Mouse (Mus musculus) 416B (cell line): Measurements from ENCODE around the gene Wnt3a.
A peak's percentile ranks its signal among the peaks of the same experiment; 100 is the strongest.

Experiments used
- DNase-seq: peaks from one replicate; pipeline ENCODE4 v3.0.0; 2011; ENCODE audit warnings: low read depth

Wnt3a gene

DNA sequence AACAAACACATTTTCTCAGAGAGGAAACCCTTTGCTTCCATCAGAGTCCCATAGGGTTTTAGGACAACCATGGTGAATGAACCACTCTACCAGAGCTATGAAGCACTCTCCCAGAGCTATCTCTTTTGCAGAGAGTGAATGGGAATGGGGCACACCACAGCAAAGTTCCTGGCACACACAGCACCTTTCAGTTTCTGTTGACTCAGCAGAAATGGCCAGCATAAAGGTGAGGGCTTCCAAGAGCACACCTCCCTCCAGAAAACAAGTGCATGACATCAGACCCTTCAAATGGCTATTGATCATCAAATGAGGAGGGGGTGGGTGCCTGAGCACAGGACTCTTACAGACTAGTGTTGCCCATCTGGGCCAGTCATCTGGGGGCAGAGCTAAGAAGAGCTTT, 28.2 kb downstream of the Wnt3a start:
- no peak for DNase-seq

DNA sequence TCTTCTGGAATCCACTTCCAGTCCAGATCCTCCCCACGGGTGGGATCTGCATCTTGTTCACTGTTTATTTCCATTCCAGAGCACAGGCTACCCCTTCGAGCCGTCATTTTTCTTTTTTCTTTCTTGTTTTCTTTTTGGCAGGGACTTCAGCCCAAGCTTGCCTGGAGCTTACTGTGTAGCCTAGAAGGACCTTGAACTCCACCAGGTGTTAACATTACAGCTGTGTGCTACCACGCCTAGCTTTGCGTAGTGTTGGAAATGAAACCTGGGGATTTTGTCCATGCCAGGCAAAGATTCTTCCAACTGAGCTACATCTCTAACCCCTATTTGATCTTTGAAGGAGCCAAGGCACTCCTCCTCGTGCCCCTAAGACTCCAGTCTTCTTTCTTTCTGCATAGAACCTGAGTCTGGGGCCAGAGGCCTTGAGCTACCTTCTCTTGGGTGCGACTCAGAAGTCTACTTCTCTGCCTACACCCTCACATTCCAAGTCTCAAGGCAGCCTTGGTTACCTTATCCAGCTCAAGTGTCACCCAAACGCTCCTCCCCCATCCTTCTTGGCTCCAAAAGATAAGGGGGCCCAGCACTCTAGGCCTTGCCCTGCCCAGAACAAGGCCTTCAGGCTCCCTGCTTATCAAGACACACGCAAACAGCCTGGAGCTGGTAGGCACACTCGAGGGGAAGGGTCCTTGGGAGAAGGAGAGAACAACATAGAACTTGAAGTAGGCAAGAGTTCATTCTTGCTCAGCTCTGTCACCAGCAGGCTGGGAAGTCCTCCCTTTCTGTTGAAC, 29.7 kb downstream of the Wnt3a start:
- DNase-seq, result no peak

DNA sequence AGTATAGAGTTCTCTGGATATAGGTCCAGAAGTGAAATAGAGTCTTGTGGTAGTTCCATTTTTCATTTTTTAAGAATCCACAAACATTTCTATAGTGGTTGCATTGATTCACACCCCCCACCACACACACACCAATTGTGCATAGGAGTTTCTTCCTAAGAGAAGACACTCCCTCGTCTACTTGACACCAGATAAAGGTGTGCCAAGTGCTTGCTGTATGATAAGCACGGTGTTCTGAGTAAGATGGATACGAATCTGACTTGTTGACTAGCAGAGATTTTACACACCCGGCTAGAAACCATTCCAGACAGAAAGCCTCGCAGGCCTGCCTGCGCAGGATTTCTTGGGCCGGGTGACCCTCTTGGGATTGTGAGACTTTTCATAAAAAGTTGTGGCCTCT, 30.9 kb downstream of the Wnt3a start:
- no peak for DNase-seq

DNA sequence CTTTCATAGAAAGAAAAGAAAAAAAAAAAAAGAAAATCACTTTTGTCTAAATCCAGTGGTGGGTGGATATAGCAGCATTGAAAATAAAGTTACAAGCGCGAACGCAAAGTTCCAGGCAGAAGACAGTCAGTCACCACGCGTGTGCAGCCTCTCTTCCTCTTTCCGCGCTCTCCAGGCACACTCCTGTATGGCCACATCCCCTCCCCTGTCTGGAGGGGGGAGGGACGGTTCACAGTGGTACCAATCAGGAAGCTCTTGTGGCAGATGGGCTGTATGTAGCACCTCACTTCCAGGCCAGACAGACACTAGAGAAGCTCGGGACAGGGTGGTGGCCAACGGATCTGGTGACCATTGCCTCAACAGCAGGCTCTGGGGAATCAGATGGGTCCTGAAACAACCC, 42.5 kb downstream of the Wnt3a start:
- DNase-seq, result peak; percentile 30

DNA sequence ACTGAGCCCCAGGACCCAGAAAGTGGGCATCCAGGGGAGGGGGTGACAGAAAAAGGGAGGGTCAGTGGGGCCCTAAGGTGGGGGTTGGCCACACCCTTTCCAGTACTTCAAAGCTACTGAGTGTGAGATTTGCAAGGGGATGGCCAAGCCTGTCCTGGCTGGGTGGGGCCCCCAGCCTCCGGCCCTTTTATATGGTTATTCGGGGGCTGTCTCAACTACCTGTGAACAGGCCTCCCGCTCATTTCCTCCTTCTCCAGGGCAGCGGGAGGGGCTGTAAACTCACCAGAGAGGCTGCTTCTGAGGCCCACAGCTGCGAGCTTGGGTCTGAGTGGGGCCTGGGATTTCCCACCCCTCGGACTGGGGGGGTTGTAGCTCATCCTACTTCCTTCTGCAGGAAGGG, 46.7 kb downstream of the Wnt3a start:
- no peak for DNase-seq

DNA sequence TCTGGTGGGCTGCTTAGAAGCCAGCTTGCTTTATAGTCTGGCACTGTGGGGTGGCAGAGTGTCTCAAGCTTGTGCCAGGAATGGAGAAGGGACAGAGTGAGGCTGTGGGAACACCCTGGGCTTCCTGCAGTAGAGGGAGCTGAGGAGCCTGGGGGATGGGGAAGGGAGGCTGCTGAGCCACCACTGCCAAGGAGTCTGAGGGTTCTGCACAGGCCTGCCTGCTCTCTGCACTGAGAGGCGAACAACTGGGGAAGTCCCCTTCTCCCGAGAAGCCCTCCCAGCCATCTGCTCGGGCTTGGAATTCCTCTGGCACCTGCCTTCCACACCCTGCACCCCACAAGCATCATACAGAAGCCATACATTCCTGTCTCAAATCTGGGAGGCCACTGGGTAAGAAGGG, 48.7 kb downstream of the Wnt3a start:
- no peak for DNase-seq

DNA sequence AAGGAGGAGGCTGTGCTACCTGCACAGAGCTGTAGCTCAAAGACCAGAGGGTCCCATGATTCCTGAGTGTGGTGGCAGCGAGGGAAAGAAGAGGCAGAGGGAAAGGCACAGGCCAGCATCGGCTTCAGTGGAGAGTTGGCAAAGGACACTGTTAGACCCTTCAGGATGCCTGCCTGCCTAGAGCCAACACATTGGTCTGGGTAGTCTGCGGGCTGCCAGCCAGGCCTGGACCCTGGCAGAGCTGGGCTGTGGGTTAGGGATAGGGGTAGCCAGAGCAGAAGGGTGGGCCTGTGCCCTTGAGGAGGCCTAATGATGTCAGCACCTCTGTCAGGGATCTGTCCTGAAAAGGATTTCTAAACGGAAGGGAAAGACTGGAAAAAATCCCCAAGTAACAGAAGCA, 50.8 kb downstream of the Wnt3a start:
- no peak for DNase-seq

DNA sequence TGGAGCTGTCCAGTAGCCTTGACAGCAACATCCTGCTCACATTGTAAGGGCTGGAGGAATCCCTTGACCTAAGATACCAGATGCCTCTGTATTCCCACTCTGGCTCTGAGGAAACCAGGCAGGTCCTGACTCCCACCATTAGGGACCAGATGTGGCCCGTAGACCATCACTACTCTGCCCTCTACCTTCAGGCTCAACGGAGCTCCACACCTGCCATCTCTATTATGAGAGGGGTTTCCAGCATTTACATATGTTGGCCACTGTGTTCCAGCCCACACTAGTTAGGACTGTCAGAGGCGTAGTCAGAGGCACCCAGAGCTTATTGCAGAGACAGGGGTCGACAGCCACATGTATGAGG, 51.1 kb downstream of the Wnt3a start:
- DNase-seq, result no peak

DNA sequence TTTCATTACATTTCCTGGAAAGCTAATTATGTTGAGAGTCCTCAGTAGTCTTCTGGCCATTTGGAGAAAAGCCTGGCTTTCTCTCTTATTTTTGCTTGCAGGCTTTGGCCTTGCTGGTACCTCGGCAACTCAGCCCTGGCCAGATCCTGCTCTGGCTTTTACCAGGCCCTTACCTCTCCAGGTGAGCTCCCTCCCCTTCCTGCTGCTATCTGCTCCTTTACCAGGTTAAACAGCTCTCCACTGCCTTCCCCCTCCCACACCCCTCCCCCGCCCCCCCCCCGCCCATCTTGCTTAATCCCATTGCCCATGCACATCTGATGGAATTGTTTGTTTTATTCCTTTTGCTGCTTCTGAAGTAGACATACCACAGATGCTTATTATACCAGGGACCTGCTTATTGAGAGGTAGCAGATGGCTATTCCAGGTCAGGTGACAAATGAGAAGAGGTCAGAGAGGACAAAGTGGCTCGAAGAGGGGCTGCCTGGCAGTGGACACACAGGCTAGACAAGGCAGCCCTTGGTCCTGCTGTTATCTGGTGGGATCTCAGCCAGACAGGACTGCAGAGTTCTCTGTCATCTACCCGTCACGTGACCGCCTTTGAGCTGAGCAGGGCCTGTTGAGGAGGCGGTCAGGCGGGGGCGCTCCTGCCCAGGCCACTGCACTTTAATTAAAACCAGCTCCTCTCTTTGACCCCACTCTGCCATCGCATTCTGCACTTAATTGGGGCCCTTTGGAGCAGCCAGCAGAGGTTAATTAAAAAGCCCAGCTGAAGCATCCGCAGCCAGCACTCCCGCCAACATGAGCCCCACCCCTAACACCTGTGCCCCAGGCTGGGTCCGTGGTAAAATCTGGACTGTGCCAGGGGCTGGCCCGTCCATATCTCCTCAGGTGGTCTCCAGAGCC, 51.8 kb downstream of the Wnt3a start:
- DNase-seq, result peak; percentile 80

DNA sequence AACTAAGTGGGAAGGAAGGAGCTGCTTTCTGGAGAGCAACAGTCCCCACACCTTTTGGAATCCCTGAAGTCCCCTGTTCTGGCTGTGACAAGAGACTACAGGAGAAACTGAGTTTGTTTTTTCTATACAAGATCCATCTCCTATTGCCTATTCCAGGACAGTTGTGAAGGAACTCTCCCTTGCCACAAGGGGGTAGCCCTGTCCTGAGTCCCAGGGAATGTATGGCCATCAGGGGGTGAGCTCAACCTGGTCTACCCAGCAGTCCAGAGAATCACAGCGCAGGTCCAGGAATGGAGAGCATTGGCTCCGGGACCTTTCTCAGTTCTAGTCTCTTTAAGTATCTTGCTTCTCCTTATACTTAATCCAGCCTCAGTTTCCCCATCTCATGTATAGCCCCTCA, 57.8 kb downstream of the Wnt3a start:
- no peak for DNase-seq

DNA sequence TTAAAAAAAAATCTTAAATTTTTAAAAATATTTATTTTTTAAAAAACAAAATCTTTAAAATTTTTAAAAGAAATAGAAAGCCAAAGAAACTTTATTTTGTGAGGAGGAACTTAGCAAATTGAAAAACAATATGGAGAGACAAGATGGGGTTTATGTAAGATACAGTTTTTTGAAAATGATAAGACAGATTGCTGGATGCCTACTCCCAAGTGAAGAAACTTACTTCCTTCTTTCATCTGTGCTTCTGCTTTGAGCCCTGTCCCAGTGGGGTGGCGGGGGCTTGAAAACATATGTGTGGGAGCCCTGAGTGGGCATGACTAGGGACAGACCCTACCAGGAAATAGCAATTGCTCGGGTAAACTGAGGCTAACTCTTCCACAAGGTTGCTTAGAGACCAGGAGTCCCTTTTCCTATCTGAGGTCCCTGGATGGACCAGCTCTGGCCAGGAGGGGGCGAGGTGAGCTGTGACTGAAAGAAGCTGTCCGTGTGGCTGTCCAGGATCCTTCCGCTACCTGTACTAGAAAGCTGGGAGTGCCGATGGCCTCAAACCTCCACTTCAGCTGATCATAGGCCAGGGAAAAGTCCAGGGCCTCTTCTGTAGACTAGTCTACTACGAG, 60.3 kb downstream of the Wnt3a start:
- peak; percentile 74 for DNase-seq

DNA sequence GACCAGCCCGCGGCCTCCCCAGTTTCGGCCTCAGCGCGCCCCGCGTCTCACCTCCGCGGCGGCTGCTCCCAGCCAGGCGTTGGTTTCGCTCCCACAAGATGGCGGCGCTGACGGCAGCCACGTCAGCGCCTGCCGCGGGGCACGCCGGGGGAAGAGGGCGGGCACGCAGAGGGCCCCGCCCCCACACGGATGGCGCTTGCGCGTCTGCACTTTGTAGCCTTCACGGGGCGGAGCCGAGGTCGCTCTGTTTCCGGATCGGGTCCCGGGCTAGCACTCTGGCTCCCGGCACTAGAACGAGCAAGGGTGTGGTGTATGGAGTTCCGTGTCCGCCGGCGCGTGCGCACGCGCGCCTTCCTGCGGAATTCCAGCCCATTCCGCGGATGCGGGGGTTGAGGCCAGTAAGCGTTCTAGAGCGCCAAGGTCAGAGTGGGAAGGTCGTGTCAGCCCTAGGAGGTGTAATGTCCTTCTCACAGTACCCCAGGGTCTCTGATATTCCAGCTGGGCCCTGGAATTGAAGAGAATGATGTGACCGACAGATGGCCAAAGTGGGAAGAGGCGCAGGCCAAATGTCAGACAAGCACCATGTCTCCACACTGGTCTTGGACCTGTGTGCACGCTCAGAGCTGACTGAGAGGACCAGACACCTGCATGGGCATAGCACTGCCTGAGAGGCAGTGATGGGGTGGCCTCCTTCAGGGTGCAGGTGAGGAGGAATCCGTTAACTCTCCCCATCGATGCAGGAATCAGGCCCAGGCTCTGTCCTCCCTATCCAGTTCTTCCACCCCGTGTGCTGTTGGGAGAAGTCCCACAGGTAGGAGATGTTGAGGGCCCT, 62.2 kb downstream of the Wnt3a start, which contains the start of gene Arf1:
Gene Arf1 (minus strand): TSS at position 149 of the 832 bp plus-strand sequence.
- peak; percentile 97 for DNase-seq

DNA sequence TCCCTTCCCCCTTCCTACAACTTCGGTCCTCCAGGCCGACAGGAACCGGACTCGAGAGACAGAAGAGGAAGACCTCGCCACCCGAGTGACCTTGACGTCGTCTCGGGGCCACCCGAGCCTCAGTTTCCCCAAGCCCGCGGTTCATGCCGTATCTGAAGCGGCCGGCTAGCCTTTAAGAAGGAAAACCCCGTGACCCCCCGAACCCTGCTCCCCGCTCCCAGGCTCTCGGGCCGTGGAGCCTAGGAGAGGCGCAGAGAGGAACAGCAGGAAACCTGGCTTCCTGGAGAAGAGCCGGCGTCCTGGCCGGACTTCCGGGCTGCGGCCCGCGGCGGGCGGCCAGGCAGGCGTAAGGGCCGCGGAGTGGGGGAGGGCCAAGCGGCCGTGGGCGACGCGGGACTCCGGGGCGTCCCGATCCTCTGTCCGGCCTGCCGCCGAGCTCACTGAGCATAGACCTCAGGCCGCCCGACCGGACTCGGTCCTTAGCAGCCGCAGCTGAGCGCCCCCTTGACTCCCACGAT, 62.9 kb downstream of the Wnt3a start:
- no peak for DNase-seq

DNA sequence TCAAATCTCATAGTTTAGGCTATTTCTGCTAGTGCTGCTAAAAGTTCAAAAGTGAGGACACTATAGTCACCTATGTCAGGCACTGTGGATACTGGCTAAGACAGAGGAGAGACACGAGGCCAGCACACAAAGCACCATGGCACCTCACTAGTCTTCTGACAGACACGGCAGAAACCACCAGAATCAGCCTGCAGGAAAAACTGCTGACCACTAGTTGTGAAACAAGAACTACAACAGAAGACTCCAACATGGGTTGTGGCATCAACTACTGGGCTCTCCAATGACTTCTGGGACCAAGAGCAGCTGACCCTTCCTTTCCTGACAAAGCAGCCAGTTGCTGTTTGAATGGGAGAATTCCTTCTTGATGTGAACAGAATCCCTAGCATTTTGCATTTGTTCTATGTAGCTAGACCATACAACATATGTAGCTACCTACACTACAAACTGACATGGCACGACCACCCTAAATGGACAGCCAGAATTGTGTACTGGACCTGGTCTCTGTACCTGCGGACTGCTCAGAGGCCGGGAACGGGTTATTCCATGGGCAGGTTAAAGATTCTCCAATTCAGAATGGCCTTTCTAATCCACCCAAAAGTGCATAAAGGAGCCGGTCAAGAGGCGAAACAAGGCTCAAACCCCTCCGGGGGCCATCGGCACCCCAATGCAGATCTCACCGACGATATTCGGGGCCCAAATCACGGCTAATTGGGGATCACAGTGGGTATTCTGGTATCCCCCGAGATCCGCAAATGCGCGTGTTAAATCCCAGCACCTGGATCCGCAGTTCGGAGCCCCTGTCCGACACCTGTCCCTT, 63.6 kb downstream of the Wnt3a start:
- peak; percentile 78 for DNase-seq

DNA sequence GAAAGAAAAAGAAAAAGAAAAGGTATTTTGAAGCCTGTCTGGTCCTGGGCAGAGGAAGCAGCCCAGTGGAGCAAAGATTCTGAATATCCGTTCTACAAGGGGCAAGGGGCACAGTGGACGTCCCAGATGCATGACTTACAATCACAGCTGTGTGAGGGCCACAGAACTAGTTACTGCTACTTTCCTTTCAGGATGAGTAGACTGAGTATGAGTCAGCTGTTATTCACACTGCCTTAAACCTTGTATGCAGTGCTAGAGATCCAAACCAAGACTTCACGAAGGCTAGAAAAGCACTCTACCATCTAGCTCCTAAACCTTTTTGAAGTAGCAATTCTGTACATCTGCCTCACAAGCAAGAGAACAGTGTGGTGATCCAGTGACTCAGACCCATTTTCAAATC, 64.3 kb downstream of the Wnt3a start:
- DNase-seq, result peak; percentile 63

DNA sequence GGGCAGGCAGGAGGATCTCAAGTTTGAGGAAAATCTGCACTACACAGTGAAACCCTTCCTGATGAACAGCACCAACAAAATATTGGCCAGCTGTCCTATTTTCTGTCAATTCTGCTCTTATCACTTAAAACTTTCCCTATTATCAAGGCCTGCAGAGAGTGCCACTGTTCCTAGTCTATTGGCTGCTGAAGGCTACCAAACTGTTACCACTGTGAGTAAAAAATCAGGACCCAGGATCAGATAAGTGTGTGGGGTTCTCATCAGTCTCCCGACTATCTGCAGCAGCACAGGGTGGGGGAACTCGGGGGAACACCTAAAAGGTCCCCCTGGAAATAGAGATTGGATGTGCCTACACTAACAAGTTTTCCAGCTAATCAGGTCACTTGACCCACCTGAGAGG, 65.4 kb downstream of the Wnt3a start:
- DNase-seq, result no peak

DNA sequence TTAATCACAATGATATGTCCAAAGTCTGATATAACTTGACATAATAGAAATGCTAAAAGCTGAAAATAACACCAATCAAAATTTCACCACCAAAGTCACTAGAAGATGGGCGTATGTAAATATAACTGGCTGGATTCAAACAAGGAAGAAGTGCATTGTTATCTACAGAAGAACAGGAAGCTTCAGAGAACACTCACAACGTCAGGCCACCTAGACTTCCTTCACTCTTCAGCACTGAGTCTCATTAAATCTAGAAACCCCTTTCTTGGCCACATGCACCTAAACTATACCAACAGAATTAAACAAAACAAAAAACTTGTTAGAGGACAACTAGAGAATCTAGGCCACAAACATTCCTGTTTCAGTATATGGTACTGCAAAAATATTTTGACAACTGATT, 66.1 kb downstream of the Wnt3a start:
- DNase-seq, result peak; percentile 28

DNA sequence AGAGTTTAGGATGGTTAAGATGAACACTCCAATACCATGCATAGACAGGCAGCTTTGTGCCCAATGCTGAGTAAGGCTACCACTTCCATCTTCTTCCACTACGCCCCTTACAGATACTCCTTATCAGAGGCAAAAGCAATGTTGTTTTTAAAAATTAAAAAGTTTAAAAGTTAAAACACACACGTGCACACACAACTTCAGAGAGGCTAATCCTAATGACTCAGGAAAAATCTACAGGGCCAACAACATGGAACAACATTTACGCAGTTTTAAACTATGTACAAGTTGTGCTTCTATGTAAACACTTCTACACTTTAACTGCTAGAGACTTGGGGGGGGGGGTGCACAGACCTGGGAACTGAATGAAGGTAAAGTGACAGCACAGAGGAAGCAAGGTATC, 66.5 kb downstream of the Wnt3a start:
- DNase-seq, result no peak

DNA sequence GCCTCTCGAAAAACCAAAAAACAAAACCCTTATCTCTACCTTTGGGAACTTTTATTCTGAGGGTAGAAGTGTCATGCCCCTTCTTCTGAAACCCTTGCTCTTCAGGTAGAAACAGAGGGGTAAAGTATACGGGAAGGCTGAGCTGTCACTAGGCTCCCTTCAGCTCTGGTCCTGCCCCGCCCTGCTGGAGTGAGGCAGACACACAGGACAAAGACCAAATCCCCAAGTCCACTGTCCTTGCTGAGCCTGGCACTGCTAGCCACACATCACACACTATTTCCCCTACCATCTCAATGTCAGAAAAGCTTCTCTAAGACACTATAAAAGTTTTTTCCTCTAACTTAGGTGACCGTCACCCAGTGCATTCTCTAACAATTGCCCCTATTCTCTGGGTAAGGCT, 68.2 kb downstream of the Wnt3a start:
- no peak for DNase-seq

DNA sequence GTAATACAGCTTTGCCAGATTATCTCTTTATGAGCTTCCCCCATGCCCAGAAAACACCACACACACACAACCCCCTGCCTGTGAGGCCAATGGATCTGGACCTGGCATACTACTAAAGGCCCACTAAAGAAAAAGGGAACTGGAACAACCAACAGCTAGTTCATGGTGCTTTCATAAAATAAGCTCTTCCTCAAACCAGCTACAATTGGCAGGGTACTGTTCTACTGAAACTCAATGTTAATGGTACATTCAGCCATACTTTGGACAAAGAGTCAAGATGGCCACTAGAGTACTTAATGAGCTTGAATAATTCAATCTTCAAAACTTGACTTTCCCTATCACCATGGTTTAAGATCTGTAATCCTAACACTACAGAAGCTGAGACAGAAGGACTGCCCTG, 68.9 kb downstream of the Wnt3a start:
- DNase-seq, result no peak

DNA sequence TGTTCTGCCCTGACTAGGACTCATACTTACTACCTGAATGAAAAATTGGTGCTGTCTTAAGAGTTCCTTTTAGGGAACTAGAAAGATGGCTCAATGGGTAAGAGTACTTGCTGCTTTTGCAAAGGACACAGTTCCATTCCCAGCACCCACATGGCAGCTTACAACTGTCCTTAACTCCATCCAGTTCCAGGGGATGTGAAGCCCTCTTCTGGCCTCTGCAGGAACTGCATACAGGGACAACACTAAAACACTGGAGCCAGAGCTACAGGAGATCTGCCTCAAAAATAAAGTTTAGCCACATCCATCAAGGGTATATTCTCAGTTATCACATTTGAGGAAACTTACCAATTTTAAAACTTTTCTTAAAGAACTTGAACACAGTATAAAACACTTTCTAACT, 71.5 kb downstream of the Wnt3a start:
- peak; percentile 64 for DNase-seq
